Mouse (Mus musculus): ENCODE data around the gene Ptgs1. TPM values are rescaled to one million over a fixed set of nuclear protein-coding genes. Genes with fewer than 3 reads are reported as not detected.

Ptgs1 gene
- polyA plus RNA-seq (2017; shearing (Covaris generic)): 1.2 TPM

DNA sequence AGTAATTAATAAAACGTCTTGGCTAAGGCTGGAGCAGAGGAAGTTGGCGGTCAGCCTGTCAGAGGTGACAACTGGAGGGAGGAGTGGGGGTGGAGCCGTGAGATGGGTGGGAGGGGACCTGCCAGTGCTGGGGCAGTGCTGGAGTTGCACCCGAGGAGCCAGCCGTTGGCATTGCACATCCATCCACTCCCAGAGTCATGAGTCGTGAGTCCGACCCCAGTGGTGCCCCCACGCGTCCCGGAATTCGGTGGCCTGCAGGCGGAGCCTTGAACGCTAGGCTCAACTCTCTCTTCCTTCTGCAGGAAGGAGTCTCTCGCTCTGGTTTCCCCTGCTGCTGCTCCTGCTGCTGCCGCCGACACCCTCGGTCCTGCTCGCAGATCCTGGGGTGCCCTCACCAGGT is at the start of gene Ptgs1:
Ptgs1 (plus strand) TSS at position 61 of the 400 bp plus-strand sequence.

Other genes starting within 250 kb of the Ptgs1 start
- gene Ndufa8, start 181.0 kb upstream of the Ptgs1 start, polyA plus RNA-seq (2017; shearing (Covaris generic)): 144 TPM
- not detected for gene Morn5, start 181.0 kb upstream of the Ptgs1 start, polyA plus RNA-seq (2017; shearing (Covaris generic))
- gene Lhx6, start 125.0 kb upstream of the Ptgs1 start, polyA plus RNA-seq (2017; shearing (Covaris generic)): not detected
- 17.7 TPM for gene Mrrf, start 94.0 kb upstream of the Ptgs1 start, polyA plus RNA-seq (2017; shearing (Covaris generic))
- 56.9 TPM for gene Rbm18, start 93.7 kb upstream of the Ptgs1 start, polyA plus RNA-seq (2017; shearing (Covaris generic))
- gene Olfr338, start 143.1 kb downstream of the Ptgs1 start, polyA plus RNA-seq (2017; shearing (Covaris generic)): 0.11 TPM
- 0.06 TPM for gene Olfr339, start 188.5 kb downstream of the Ptgs1 start, polyA plus RNA-seq (2017; shearing (Covaris generic))
- gene Olfr340, start 222.2 kb downstream of the Ptgs1 start, polyA plus RNA-seq (2017; shearing (Covaris generic)): not detected